Mouse (Mus musculus): Measurements from ENCODE around the gene Clpb. TPM values are rescaled to one million over a fixed set of nuclear protein-coding genes. Genes with fewer than 3 reads are reported as not detected.
"Not testable (repeated sequence)": the region's sequence is repeated elsewhere in the genome, so short reads cannot be mapped to it uniquely, and the experiment has no call there.

Gene Clpb
- total RNA-seq (2021): 10 to 100 TPM; 53.1 to 54.7 TPM

DNA sequence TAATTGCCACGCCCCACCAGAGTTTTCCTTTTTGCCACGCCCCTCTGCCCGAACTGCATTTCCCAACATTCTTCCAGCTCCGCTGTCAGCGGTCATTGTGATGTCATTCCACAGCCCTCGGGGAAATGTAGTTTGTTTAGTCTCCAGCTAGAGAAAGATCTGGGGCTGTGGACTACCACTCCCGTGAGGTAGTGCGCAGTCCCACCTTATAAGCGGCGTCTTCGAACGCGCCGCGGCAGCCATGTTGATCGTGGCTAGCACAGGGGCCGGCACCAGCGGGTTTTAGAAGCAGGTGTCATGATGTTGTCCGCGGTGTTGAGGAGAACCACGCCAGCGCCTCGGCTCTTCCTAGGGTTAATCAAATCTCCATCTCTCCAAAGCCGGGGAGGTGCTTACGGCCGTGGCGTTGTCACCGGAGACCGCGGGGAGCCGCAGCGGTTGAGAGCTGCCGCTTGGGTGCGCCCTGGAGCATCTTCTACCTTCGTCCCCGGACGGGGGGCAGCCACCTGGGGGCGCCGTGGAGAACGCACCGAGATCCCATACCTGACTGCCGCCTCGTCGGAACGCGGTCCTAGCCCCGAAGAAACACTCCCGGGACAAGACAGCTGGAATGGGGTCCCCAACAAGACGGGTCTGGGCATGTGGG is at the start of gene Clpb:
TSS of gene Clpb (plus strand) at position 120 of the 646 bp plus-strand sequence.
- DNase-seq: peak; percentile 92 to 93

DNA sequence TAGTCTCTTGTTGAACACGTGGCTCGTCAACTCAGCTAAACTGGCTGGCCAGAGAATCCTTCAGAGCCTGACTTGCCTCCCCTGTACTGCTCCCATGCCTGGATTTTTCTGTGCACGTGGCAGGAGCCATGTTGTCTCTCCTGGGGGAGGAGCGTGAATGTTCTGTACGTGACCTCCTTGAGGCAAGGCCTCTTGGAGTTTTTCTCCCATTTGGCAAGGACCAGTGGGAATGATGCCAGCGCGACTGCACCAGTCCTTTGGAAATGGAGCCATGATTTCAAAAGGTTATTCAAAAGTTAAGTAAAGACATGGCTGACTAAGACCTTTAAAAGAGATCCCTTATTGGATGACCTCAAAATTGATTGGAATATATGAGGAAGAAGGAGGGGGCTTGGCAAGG is 48.0 kb upstream of the Clpb start:
- DNase-seq: no peak

DNA sequence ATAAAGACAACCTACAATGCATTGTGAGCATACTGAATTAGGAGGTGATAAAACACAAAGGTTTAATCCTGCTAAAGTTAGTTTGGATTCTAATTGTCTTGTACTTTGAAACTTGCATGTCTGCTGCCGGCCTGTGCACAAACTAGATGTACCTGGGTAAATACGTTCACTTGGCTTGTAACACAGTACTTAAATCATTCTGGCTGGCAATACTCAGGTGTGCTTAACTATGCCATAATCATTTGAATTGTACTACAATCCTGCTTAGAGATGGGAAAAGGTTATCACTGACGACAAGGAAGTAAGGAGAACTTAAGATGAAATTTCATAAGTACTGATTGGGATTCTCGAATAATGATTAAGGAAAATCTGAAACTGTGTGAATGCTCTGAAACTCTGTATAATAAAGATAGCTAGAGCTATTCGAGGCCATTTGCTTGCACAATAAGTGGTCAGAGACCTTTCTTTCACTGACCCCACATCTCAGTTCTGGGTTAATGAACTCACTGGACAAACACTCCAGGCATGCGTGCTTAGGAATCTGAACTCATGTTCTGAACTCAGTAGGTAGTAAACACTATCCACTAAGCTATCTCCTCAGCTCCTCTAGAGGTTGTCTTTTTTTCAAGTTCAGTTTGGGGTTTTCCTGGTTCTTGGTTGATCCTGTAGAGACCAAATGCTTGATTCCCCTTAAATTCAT is 47.1 kb upstream of the Clpb start:
- DNase-seq: no peak

DNA sequence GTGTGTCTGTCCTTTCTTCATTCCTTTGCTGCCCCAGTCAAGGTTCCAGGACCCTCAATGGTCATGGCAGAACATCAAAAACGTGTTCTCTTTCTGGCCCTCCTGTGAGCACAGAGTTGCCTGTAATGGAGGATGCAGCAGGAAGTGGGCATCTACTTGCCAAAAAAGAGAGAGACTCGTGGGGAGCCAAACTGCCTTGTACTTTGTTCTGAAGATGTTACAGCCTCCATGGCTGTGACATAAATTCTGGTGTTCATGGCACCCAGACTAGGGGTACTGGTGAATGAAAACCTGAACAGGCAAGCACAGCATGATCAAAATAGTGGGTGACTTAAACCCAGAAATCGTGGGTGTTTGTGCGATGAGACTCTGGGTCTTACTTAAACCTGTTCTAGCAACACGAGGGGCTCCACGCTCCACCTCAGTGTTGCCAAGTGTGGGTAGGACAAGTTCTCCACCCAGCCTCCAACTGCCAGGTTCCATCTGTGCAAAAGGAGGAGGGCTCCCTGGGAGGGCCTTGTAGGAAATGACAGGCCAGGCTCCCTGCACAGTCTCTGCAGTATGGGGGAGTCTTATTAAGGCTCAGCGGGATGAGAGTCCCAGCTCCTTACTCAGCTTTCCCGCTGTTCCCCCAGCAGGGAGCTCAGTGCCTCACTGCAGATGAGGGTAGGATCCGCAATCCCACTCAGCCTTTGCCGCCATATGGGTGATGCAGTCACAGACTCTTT is 45.8 kb upstream of the Clpb start:
- DNase-seq: peak; percentile 72 to 73

DNA sequence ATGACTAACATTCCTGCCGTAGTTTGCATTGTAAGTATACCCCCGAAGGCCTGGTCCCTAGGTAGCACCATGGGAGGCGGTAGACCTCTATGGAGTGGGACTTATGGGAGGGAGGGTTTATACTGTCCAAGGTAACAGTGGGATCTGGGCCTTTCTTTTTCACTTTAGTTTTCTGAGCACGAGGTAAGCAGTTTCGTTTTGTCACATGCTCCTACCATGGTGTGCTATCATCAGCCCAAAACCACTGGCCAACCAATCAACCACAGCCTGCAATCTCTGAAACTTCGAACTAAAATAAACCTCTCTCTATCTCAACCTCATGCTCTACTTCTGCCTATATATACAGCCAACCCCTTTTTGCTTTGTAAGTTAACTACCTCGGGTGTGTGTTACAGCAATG is 45.2 kb upstream of the Clpb start:
- DNase-seq: no peak

DNA sequence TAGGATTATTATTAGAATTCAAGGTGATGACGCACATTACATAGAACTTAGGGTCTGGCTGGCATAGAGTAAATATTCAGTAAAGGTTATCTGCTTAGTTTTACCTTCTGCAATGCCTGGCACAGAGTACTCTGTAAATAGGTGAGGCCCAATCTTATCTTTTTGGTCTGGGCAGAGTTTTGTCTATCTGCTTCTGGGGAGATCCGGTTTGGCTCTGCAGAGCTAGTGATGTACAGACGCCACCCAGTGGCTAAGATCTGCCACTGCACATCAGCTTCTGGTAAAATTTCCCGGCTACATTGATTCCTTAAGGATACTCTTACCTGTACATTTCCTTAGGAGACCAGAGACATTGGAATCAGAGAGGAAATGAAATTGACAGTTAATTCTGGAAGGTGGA is 43.1 kb upstream of the Clpb start:
- peak; percentile 28 to 31 for DNase-seq

DNA sequence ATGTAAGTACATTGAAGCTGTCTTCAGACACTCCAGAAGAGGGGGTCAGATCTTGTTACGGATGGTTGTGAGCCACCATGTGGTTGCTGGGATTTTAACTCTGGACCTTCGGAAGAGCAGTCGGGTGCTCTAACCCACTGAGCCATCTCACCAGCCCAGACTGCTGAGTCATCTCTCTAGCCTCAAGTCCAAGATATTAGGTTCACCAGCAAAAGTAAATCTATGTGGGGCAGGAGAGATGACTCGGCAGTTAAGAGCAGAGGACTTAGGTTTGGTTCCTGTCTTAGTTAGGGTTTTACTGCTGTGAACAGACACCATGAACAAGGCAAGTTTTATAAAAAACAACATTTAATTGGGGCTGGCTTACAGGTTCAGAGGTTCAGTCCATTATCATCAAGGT is 41.6 kb upstream of the Clpb start:
- DNase-seq: not testable (repeated sequence)

DNA sequence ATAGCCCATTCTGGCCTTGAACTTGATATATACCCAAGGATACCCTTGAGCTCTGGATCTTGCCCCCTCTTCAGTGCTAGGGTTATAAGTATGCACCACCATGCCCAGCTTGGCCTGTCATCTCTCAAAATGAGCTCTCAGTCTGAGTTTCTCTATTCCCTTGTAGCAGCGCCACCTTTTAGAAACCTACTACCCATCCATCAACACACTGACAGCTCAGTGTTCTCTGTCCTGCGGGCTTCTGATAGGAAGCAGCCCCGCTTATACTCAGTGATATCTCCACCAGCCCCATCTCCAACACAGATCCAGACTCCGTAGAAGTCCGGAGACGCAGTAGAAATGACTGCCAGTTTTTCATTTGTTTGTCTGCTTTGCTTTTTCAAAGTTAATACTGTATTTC is 39.1 kb upstream of the Clpb start:
- no peak for DNase-seq

DNA sequence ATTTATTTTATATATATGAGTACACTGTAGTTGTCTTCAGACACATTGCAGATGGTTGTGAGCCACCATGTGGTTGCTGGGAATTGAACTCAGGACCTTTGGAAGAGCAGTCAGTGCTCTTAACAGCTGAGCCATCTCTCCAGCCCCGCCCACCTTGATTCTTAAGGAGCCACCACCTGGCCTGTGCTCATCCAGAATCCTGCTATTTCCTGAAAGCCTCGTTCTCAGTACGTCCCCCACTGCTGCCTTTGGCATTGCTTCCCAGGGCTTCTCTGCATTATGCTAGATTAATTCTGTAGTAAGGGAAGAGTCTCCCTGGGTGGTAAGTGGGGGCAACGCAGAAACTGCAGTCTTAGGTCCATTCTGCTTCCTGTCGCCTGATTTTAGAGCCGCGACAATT is 36.3 kb upstream of the Clpb start:
- not testable (repeated sequence) for DNase-seq

DNA sequence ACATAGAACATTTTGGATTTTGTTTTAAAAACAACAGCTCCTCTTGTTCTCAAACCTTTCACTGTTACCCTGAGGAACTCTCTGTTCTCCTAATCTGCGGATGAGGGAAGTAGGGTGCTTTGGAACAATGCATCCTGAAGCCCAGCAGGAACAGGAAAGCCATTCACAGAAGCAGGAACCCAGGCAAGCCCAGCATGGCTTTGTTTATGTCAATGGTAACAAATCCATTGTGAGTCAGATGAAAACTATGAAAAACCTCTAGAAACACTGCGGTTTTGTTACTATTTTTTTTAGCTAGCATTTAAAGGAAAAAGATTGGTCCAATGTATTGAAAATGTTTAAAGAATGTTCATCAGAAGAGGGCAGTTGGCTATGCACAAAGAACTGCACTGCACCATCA is 35.0 kb upstream of the Clpb start:
- DNase-seq: no peak

DNA sequence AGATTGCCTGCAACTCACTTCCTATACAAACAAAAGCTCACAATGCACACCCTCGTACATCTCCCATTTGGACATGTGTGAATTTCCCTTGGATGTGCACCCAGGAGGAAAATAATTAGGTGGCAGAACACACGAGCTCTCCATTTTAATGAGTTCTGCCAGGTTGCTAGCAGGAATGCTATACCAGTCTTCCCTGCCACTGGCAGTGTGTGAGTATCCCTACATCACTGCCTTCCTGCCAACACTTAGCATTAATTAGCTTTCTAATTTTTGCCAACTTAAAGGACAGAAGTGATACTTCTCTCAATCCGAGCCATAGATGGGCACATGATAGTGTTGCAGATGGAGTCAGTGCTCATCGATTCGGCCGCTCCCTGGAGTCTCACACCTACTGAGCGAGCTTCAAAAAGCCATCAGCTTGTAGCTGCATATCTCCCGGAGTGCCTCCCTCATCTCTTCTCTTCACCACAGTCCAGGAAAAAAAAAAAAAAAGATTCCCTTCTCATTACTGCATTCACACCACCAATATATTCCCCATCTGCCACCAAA is 29.7 kb upstream of the Clpb start:
- DNase-seq: no peak

DNA sequence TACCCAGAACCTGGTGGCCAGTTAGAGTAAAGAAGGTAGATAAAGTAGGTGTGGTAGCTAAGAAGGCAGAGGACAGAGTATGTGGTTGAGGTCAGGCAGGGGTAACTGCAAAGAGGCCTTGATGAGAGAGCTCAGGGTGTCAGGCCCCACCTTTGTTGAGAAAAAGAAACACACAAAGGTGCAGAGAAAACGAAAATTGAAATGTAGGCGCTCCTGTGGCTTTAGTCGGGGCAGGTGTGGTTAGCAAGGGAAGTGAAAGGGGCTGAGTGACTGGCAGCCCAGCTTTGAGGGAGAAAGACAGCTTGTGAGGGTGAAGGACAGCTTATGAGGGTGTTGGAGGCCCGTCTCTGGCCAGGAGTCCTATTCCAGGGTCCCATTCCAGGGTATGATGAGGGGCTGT is 28.9 kb upstream of the Clpb start:
- DNase-seq: no peak

DNA sequence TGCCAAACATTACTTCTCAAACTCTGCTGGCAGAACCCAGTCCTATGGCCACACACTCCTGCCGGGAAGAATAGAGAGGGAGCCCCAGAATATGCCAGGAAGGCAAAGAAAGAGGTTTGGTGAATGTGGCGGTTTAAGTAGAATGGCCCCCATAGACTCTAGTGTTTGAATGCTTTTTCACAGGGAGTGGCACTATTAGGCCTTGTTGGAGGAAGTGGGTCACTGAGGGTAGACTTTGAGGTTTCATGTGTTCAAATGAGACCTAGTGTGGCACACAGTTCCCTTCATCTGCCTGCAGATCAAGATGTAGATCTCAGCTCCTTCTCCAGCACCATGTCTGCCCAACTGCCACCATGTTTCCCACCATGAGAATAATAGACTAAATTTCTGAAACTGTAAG is 27.4 kb upstream of the Clpb start:
- no peak for DNase-seq

DNA sequence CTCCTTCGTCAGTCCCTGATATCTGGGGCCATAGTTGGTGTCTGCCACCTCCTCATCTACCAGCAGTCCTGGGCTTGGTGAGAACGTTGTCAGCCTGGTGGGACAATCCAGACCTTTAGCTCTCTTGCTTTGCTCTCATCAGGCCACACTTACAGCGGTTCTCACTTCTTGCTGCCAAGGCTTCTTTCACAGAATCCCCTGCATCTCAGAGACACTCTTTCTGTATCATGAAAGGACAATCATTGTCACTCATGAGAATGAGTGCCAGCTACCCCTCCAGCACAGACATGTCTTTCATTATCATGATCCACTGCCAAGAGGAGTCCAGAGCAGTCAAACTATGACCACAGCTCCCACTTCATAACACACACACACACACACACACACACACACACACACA is 19.6 kb upstream of the Clpb start:
- no peak for DNase-seq

DNA sequence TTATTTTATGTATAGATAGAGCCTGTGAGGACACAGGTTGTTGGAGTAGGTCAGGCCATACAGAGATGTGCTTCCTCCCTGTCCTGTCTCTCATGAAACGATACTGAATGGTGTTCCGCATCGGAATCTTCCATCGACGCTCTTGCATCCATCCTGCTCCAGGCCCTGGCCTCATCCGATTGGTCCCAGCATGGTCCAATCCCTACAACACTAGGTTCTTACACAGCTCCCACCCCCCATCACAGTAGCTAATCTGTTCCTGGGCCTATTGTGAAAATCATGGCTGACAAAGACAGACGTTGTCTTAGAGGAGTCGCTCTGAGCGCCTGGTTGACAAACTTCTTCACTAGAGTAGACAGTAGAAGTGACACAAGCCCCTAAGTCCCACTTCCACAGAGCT is 13.7 kb upstream of the Clpb start:
- no peak for DNase-seq

DNA sequence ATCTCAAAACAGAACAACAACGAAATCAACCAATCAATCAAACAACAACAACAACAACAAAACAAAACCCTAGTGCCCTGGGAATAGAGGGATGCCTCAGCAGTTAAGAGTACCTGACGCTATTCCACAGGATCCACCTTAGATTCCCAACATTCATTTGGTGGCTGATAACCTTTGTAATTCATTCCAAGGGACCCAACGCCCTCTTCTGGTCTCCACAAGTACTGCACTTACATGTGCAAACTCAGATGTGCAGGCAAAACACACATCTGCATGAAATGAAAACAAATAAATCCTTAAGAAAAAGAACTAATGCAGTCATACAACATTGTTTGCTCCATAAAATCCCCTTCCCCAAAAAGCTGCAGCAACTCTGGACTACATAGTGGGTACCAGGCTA is 12.9 kb upstream of the Clpb start:
- no peak for DNase-seq

DNA sequence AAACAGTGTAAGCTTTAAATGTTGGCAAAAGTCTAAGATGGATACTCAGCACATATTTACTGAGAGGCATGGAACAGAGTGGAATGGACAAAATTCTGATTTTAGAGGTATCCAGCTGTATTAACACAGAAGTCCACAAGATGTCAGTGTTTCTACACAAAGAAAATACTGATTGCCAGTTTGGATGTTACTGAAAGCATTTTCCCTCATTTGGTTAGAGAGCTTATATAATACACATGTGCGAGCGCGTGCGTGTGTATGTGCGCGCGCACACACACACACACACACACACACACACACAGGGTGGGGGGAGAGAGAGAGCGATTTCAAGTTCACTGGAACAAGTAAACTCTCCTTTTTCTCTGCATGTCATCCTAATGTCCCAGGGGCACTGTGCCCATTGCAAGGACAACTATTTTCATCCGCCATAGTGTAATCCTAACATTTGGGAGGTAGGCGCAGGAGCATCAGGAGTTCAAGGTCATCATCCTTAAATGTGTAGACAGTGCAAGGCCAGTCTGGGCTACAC is 9.7 kb upstream of the Clpb start:
- DNase-seq: peak in 1 of 2 experiments; percentile 42

DNA sequence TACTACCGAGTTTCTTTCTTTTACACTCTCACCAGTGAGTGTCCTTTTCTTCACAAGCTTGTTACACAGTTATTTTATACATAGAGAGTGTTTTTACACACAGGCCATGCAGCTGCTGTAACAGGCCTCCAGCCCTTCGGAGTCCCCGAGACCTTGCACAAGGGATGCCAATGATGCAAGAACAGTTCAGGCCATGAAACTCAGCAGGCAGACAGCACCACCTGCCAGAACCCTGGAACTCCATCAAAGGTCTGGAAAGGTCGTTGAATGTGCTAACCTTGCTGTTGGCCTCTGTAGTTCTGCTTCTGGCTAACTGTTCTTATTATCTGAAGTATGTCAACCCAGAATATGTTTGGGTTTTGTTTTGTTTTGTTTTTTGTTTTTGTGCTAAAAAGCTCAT is 8.5 kb upstream of the Clpb start:
- DNase-seq: no peak

DNA sequence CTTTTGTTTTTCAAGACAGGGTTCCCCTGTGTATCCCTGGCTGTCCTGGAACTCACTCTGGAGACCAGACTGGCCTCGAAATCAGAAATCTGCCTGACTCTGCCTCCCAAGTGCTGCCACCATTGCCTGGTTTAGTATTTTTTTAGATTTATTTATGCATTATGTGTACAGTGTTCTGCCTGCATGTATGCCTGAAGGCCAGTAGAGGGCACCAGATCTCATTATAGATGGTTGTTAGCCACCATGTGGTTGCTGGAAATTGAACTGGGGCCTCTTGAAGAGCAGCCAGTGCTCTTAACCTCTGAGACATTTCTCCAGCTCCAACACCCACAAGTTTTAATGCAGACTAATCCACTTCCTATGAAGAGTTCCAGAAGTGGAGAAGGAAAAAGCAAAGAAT is 1.4 kb upstream of the Clpb start:
- DNase-seq: no peak

DNA sequence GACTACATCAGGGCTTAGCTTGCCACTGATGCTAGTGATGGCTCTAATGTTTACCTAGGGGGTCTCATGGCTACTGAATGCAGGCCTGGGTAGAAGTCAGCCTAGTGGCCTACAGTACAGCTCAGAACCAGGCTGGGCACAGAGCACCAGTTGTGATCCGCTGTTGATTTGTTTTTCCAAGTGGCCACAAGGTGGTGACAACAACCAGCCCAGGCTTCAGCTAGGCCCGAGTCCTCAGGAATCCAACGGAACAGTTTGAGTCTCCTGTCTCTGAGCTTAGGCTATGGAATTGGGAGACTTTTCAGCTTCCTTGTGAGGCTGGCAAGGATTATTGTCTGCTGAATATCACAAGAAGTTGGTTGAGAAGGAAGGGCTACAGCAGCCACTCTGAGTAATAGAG is 3.1 kb downstream of the Clpb start:
- DNase-seq: peak in 1 of 2 experiments; percentile 57

DNA sequence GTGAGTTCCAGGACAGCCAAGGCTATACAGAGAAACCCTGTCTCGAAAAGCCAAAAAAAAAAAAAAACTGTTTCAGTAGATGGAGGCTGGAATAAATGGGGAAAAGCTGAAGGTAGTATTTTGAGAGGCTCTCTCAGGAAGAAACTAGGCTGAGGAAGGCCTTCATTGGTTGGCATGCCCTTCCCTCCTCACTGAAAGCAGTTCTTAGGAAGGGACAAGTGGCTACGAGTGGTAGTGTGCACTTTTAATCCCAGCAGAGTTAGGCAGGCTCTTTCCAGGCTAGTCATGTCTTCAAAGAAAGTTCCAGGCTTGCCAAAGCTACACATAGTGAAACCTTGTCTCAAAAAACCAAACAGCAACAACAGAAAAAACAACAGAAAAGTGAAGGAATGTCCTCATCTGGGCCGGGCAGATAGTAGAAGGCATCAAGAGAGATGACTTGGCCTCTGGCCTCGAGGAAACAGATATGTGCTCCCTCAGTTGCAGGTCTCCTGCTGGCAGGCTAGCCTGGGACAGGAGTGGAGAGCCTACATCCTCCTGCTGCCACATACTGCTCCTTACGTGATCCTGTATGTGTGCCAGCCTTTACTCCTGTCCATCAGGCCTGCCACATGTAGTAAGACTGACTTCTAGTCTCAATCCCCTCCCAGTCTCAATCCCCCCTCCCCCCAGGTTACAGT is 8.3 kb downstream of the Clpb start:
- no peak for DNase-seq

DNA sequence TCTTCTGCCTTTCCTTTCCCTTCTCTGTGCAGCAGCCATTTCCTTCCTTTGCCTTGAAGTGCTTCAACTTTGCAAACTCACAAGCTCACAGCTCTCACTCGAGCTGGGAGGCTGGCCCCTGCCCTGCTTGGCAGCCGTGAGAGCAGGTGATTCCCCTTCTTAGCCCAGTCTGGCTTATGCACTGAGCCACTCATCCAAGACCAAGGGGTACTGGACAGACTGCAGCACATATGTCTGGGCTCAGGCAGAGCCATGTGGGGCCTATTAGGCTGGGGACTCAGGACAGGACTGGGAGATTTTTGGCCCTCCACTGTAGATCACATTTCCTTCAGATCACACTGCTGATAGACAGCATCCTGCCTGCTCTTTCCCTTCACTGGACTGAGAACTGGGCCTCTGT is 10.1 kb downstream of the Clpb start:
- no peak for DNase-seq

All from layer of hippocampus, postnatal 36 days (tissue).